Mouse (Mus musculus): ENCODE measurements around the gene Ino80b. TPM values are rescaled to one million over a fixed set of nuclear protein-coding genes. Genes with fewer than 3 reads are reported as not detected.

Ino80b gene
- polyA plus RNA-seq, 1 experiment from 2014 or later, result 17.8 TPM

DNA sequence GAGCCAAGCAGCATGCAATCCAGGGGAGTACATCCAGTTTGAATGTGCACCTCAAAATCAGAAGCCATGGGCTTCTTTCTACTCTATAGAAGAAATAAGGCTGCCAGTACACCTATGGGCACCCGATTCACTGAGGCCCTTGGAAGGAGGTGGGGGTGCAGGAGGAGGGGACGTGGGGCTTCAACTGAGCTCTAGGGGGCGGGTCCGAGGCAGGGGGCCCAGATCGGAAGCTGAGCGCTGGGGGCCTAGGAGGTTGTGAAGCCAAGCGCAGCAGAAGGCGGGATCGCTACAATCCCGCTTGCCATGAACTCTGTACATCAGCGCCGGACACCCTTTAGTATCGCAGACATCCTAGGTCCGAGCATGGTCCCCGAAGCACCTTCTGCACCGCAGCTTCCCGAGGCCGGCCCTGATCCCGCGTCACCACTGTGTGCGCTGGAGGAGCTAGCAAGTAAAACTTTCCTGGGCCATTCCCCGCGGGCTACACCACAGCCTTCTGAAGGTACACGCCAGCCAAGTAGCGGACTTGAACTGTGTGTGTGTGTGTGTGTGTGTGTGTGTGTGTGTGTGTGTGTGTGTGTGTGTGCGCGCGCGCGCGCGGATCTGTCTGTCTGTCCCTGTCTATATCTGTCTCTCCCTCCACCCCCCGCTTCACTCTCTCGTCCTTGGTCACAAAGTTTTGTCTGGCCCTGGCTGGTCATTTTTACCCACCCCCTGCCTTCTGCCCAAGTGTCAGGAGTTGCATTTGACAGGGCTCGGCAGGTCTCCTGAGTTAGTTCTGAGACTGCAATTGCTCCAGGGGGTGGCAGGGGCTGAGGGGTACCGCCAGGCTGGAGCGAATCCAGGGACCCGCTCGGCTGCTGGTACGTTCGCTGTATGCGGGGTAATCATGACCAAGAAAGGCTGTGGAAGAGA is 38.9 kb downstream of the Ino80b start, which contains the start of gene Lbx2:
Lbx2 (plus strand) TSS at position 247 of the 915 bp plus-strand sequence.
- DNase-seq (ENCODE audit: low spot score), result peak; percentile 65
- peaks cover 94% of the 10 kb centered on the region for H3K27me3 ChIP-seq (ENCODE audit: low read depth, poor library complexity, severe bottlenecking)
- peaks cover 62% of the 10 kb centered on the region for H3K4me1 ChIP-seq
- H3K4me3 ChIP-seq, result peak within 1 kb of the TSS; percentile 43
- WGBS, result 2% methylated on average over 42 of the region's 42 CpGs
- 0 out of 2 replicates have a peak within 1 kb of the TSS, but pooled peaks have one; percentile 17 for H3K27ac ChIP-seq
- peaks cover 15% of the 10 kb centered on the region for H3K36me3 ChIP-seq
- H3K9me3 ChIP-seq (replicated peaks), result no peaks in the 10 kb centered on the region

- H3K4me3 ChIP-seq, result no peak overlapping the region
- H3K9me3 ChIP-seq (replicated peaks), result no peaks in the 10 kb centered on the region
- H3K27me3 ChIP-seq (ENCODE audit: low read depth, poor library complexity, severe bottlenecking), result peaks cover 77% of the 10 kb centered on the region
- H3K27ac ChIP-seq, result no peak overlapping the region
- DNase-seq (ENCODE audit: low spot score), result no peak
- H3K36me3 ChIP-seq, result peaks cover 34% of the 10 kb centered on the region
- peaks cover 67% of the 10 kb centered on the region for H3K4me1 ChIP-seq
- WGBS, result 2% methylated on average over 6 of the region's 6 CpGs
Observed at GRCm38 (mm10) chr6:83084477-83084876, 40.8 kb downstream of the Ino80b start.

GRCm38 (mm10) chr6:83083497-83083896 is 41.7 kb downstream of the Ino80b start:
- peaks cover 34% of the 10 kb centered on the region for H3K36me3 ChIP-seq
- H3K4me1 ChIP-seq, result peaks cover 75% of the 10 kb centered on the region
- 22% methylated on average over 5 of the region's 5 CpGs for WGBS
- H3K4me3 ChIP-seq, result no peak overlapping the region
- peaks cover 69% of the 10 kb centered on the region for H3K27me3 ChIP-seq (ENCODE audit: low read depth, poor library complexity, severe bottlenecking)
- H3K27ac ChIP-seq, result no peak overlapping the region
- H3K9me3 ChIP-seq (replicated peaks), result no peaks in the 10 kb centered on the region
- DNase-seq (ENCODE audit: low spot score), result no peak

DNA sequence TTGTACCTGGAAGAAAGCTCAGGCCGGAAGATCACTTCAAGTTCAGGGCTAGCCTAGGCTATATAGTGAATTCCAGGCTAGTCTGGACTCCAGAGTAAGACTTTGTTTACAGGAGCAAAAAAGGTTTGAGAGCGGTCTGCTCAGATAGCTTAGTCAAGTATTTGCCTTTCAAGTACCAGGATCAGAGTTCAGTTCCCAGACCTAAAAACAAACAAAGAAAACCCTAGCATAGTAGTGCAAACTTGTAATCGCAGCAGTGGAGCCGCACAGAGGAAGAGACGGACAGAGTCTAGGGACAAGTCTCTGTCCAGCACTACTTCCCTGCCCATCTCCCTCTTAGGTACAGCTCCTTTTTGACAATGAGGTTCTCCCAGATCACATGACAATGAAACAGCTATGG is 45.0 kb downstream of the Ino80b start:
- Histone ChIP-seq H3K27ac (no peak overlapping the region), H3K4me1 (peaks cover 52% of the 10 kb centered on the region), H3K36me3 (peaks cover 34% of the 10 kb centered on the region), H3K9me3 (replicated peaks) (no peaks in the 10 kb centered on the region), H3K4me3 (no peak overlapping the region), H3K27me3 (ENCODE audit: low read depth, poor library complexity, severe bottlenecking) (peaks cover 55% of the 10 kb centered on the region)
- no peak for DNase-seq (ENCODE audit: low spot score)
- 94% methylated on average over 5 of the region's 5 CpGs for WGBS

GRCm38 (mm10) chr6:83078324-83078858 is 46.8 kb downstream of the Ino80b start:
- Histone ChIP-seq H3K27me3 (ENCODE audit: low read depth, poor library complexity, severe bottlenecking) (peaks cover 55% of the 10 kb centered on the region), H3K4me1 (peaks cover 34% of the 10 kb centered on the region), H3K36me3 (peaks cover 34% of the 10 kb centered on the region), H3K9me3 (replicated peaks) (no peaks in the 10 kb centered on the region), H3K27ac (peak overlapping the region; percentile 96), H3K4me3 (peak overlapping the region; percentile 85)
- WGBS, result under 1% methylated on average over 46 of the region's 46 CpGs
- DNase-seq (ENCODE audit: low spot score), result peak; percentile 100

DNA sequence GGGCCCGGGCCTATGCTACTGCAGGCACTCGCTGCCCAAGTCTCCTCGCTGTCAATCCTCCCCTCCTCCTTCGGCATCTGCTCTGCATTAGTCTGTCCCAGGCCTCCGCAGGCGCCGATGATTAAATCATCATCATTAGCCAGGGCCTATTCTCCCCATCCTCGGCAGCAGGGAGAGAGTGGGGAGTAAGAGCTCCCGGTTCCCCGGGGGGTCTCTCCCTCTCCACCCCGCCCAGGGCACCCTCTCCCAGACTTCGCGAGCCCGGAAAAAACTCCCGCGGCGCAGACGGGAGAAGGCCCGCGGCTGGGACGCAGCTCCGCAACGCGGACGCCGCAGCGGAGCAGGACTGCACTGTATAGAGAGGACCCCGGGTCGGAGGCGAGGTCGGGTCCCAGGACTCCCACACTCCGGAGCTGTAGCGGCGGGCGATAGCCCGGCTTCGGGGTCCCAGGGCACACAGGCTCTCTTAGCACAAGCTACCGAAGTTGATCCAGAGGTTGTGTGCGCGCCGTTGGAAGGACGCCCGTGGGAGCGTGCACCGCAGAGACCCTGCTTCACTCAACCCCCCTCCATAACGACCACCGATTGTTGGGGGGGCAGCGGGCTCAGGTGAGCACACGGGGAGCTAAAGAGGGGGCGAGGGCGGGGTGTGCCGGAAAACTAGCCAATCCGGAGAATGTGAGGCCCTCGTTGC is 47.5 kb downstream of the Ino80b start, which contains the start of gene Pcgf1:
Pcgf1 (plus strand) TSS at position 240 of the 694 bp plus-strand sequence.
- under 1% methylated on average over 54 of the region's 54 CpGs for WGBS
- H3K4me1 ChIP-seq, result peaks cover 29% of the 10 kb centered on the region
- H3K27me3 ChIP-seq (ENCODE audit: low read depth, poor library complexity, severe bottlenecking), result peaks cover 55% of the 10 kb centered on the region
- peak within 1 kb of the TSS; percentile 96 for H3K27ac ChIP-seq
- peak; percentile 74 for DNase-seq (ENCODE audit: low spot score)
- no peaks in the 10 kb centered on the region for H3K9me3 ChIP-seq (replicated peaks)
- H3K36me3 ChIP-seq, result peaks cover 33% of the 10 kb centered on the region
- peak within 1 kb of the TSS; percentile 85 for H3K4me3 ChIP-seq

DNA sequence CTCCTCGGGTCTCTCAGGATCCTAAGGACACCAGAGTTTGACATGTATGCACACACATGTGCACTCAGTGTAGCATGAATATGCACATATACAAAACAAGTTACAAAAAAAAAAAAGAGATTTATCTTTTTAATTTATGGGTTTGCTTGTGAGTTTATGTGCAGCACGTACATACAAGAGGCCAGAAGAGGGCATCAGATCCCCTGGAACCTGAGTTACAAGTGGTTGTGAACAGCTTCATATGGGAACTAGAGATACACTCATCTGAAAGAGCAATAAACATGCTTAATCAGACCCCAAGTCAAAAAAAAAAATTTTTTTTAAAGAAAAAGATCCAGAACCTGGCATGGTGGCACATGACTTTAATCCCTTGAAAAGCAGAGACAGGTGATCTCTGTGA is 50.3 kb downstream of the Ino80b start:
- peaks cover 6% of the 10 kb centered on the region for H3K36me3 ChIP-seq
- H3K4me1 ChIP-seq, result peaks cover 42% of the 10 kb centered on the region
- peaks cover 71% of the 10 kb centered on the region for H3K27me3 ChIP-seq (ENCODE audit: low read depth, poor library complexity, severe bottlenecking)
- H3K27ac ChIP-seq, result no peak overlapping the region
- H3K9me3 ChIP-seq (replicated peaks), result no peaks in the 10 kb centered on the region
- DNase-seq (ENCODE audit: low spot score), result no peak
- no peak overlapping the region for H3K4me3 ChIP-seq
- 30% methylated on average over 2 of the region's 2 CpGs for WGBS

MicroRNA genes within 50 kb of the gene (microRNA counts, 519-probe panel; counts per million panel counts)
- 684 counts per million, percentile 72 among the panel's probes with 10 or more counts for microRNA mmu-miR-3470a+mmu-miR-3470b

Small RNA genes lying within 50 kb of the gene (microRNA-seq; reads per million reads assigned to microRNA genes)
- gene Mir3470a, result not detected

Other genes with a start within 250 kb of the Ino80b start
- gene Sema4f, start 185.7 kb downstream of the Ino80b start, polyA plus RNA-seq (2016; fragmentation: Nextera tagmentation; extraction: Ambion mirVana), result 0.83 and 1.9 TPM in 2 replicates
- gene M1ap, start 178.5 kb downstream of the Ino80b start, polyA plus RNA-seq (2016; fragmentation: Nextera tagmentation; extraction: Ambion mirVana), result 0.19 and 0.33 TPM in 2 replicates
- gene Dok1, start 92.0 kb downstream of the Ino80b start, polyA plus RNA-seq (2016; fragmentation: Nextera tagmentation; extraction: Ambion mirVana), result 9.8 and 14.9 TPM in 2 replicates
- gene Loxl3, start 91.3 kb downstream of the Ino80b start, polyA plus RNA-seq (2016; fragmentation: Nextera tagmentation; extraction: Ambion mirVana), result 6.3 and 12.8 TPM in 2 replicates
- gene Aup1, start 70.9 kb downstream of the Ino80b start, polyA plus RNA-seq (2016; fragmentation: Nextera tagmentation; extraction: Ambion mirVana), result 167 and 169 TPM in 2 replicates
- gene Htra2, start 70.2 kb downstream of the Ino80b start, polyA plus RNA-seq (2016; fragmentation: Nextera tagmentation; extraction: Ambion mirVana), result 76.2 and 82.6 TPM in 2 replicates
- 1.4 and 1.5 TPM in 2 replicates for gene Dqx1, start 67.6 kb downstream of the Ino80b start, polyA plus RNA-seq (2016; fragmentation: Nextera tagmentation; extraction: Ambion mirVana)
- 0.16 TPM in 1 of 2 replicates, not detected in the other for gene Tlx2, start 55.1 kb downstream of the Ino80b start, polyA plus RNA-seq (2016; fragmentation: Nextera tagmentation; extraction: Ambion mirVana)
- 46.5 and 46.9 TPM in 2 replicates for gene Pcgf1, start 47.6 kb downstream of the Ino80b start, polyA plus RNA-seq (2016; fragmentation: Nextera tagmentation; extraction: Ambion mirVana)
- 0.82 and 1.5 TPM in 2 replicates for gene Lbx2, start 39.1 kb downstream of the Ino80b start, polyA plus RNA-seq (2016; fragmentation: Nextera tagmentation; extraction: Ambion mirVana)
- 1.7 and 3.8 TPM in 2 replicates for gene Ccdc142, start 23.8 kb downstream of the Ino80b start, polyA plus RNA-seq (2016; fragmentation: Nextera tagmentation; extraction: Ambion mirVana)
- gene Gm42688, start 23.8 kb downstream of the Ino80b start, polyA plus RNA-seq (2016; fragmentation: Nextera tagmentation; extraction: Ambion mirVana), result 2.1 and 2.8 TPM in 2 replicates
- 150 and 163 TPM in 2 replicates for gene Mrpl53, start 16.4 kb downstream of the Ino80b start, polyA plus RNA-seq (2016; fragmentation: Nextera tagmentation; extraction: Ambion mirVana)
- 45.3 and 53.8 TPM in 2 replicates for gene Mogs, start 9.9 kb downstream of the Ino80b start, polyA plus RNA-seq (2016; fragmentation: Nextera tagmentation; extraction: Ambion mirVana)
- gene Wbp1, start 3.9 kb downstream of the Ino80b start, polyA plus RNA-seq (2016; fragmentation: Nextera tagmentation; extraction: Ambion mirVana), result 136 and 188 TPM in 2 replicates
- gene Rtkn, start 10.0 kb upstream of the Ino80b start, polyA plus RNA-seq (2016; fragmentation: Nextera tagmentation; extraction: Ambion mirVana), result 34.2 and 51.8 TPM in 2 replicates
- 10.9 and 13.7 TPM in 2 replicates for gene Wdr54, start 31.0 kb upstream of the Ino80b start, polyA plus RNA-seq (2016; fragmentation: Nextera tagmentation; extraction: Ambion mirVana)
- gene 1700003E16Rik, start 31.0 kb upstream of the Ino80b start, polyA plus RNA-seq (2016; fragmentation: Nextera tagmentation; extraction: Ambion mirVana), result 0.80 and 1.6 TPM in 2 replicates
- gene Dctn1, start 40.5 kb upstream of the Ino80b start, polyA plus RNA-seq (2016; fragmentation: Nextera tagmentation; extraction: Ambion mirVana), result 96.4 and 108 TPM in 2 replicates
- gene Slc4a5, start 94.4 kb upstream of the Ino80b start, polyA plus RNA-seq (2016; fragmentation: Nextera tagmentation; extraction: Ambion mirVana), result 0.23 and 0.25 TPM in 2 replicates
- gene Mthfd2, start 200.5 kb upstream of the Ino80b start, polyA plus RNA-seq (2016; fragmentation: Nextera tagmentation; extraction: Ambion mirVana), result 64.9 and 94.0 TPM in 2 replicates
- 54.1 and 63.3 TPM in 2 replicates for gene Mob1a, start 200.6 kb upstream of the Ino80b start, polyA plus RNA-seq (2016; fragmentation: Nextera tagmentation; extraction: Ambion mirVana)
- 162 and 171 TPM in 2 replicates for gene Bola3, start 223.7 kb upstream of the Ino80b start, polyA plus RNA-seq (2016; fragmentation: Nextera tagmentation; extraction: Ambion mirVana)